Mouse (Mus musculus): ENCODE data around the gene Rnaseh1. TPM values are rescaled to one million over a fixed set of nuclear protein-coding genes. Genes with fewer than 3 reads are reported as not detected.

The Rnaseh1 gene
- polyA plus RNA-seq (2015; fragmentation: Nextera tagmentation; extraction: Ambion mirVana), result 17.2 and 18.1 TPM in 2 replicates

- Histone ChIP-seq H3K4me2 (replicated peaks; ENCODE audit: low read depth) (peak within 1 kb of the TSS; percentile 65), H3K36me3 (ENCODE audit: control insufficient read depth, insufficient read depth, low read length) (no peaks in the 10 kb centered on the region), H3K4me1 (replicated peaks; ENCODE audit: control insufficient read depth, insufficient read depth) (no peaks in the 10 kb centered on the region; the same call in 1 of the 2 replicates), H3K27me3 (ENCODE audit: control insufficient read depth, insufficient read depth, low read length) (no peaks in the 10 kb centered on the region), H3K27ac (replicated peaks) (peak within 1 kb of the TSS; percentile 61; the same call in 1 of the 2 replicates), H3K9me3 (ENCODE audit: control insufficient read depth, low read length) (no peaks in the 10 kb centered on the region), H3K4me3 (ENCODE audit: low read depth, low read length) (peak within 1 kb of the TSS; percentile 74), H3K9ac (ENCODE audit: low read length) (peak within 1 kb of the TSS; percentile 80)
- peak; percentile 97 for ATAC-seq (ENCODE audit: low FRiP score, low TSS enrichment)
- peak; percentile 94 for DNase-seq (ENCODE audit: low spot score)
- TF ChIP-seq CTCF (IDR thresholded peaks at IDR 0.05; ENCODE audit: low read depth), result no peak
- no peak for TF ChIP-seq EP300 (optimal IDR thresholded peaks at IDR 0.05)
- 2% methylated on average over 52 of the region's 52 CpGs for WGBS
Observed at GRCm38 (mm10) chr12:28649141-28650110, at the start of gene Rnaseh1. Gene Rnaseh1 (plus strand): TSS chr12:28649602.

- DNase-seq (ENCODE audit: low spot score), result no peak
- Histone ChIP-seq H3K4me2 (replicated peaks; ENCODE audit: low read depth) (no peak overlapping the region), H3K27ac (replicated peaks) (no peak overlapping the region), H3K4me1 (replicated peaks; ENCODE audit: control insufficient read depth, insufficient read depth) (no peaks in the 10 kb centered on the region), H3K36me3 (ENCODE audit: control insufficient read depth, insufficient read depth, low read length) (no peaks in the 10 kb centered on the region), H3K9me3 (ENCODE audit: control insufficient read depth, low read length) (no peaks in the 10 kb centered on the region), H3K4me3 (ENCODE audit: low read depth, low read length) (no peak overlapping the region), H3K27me3 (ENCODE audit: control insufficient read depth, insufficient read depth, low read length) (no peaks in the 10 kb centered on the region), H3K9ac (ENCODE audit: low read length) (no peak overlapping the region)
- WGBS, result 11% methylated on average over 4 of the region's 4 CpGs
- no peak for TF ChIP-seq CTCF (IDR thresholded peaks at IDR 0.05; ENCODE audit: low read depth)
- ATAC-seq (ENCODE audit: low FRiP score, low TSS enrichment), result no peak
Observed at GRCm38 (mm10) chr12:28602259-28602658, 47.1 kb upstream of the Rnaseh1 start.

DNA sequence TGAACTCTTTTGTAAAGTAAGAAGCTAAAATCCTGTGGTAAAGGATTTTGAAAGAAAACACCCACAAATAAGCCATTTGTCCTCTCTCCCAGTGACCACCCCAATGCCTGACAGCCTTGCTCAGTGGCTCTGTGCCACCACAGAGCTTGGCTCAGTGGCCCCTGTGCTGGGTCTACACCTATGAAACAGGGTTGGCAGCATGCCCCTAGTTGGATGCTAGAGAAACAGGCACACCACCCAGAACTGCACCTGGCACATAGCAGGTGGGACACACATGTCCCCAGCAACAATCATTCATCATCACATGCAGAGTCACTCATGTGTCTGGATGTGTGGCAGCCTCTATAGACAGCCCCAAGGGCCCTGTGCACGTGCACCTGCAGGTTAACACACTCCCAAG lies 45.9 kb upstream of the Rnaseh1 start:
- H3K9me3 ChIP-seq (ENCODE audit: control insufficient read depth, low read length), result no peaks in the 10 kb centered on the region
- ATAC-seq (ENCODE audit: low FRiP score, low TSS enrichment) (no peak), DNase-seq (ENCODE audit: low spot score) (no peak)
- TF ChIP-seq EP300 (optimal IDR thresholded peaks at IDR 0.05), result no peak
- no peak for TF ChIP-seq CTCF (IDR thresholded peaks at IDR 0.05; ENCODE audit: low read depth)
- no peak overlapping the region for H3K27ac ChIP-seq (replicated peaks)
- H3K9ac ChIP-seq (ENCODE audit: low read length), result no peak overlapping the region
- WGBS, result 63% methylated on average over 1 of the region's 1 CpGs
- no peaks in the 10 kb centered on the region for H3K27me3 ChIP-seq (ENCODE audit: control insufficient read depth, insufficient read depth, low read length)
- no peaks in the 10 kb centered on the region for H3K36me3 ChIP-seq (ENCODE audit: control insufficient read depth, insufficient read depth, low read length)
- H3K4me2 ChIP-seq (replicated peaks; ENCODE audit: low read depth), result no peak overlapping the region
- no peak overlapping the region for H3K4me3 ChIP-seq (ENCODE audit: low read depth, low read length)
- H3K4me1 ChIP-seq (replicated peaks; ENCODE audit: control insufficient read depth, insufficient read depth), result no peaks in the 10 kb centered on the region

DNA sequence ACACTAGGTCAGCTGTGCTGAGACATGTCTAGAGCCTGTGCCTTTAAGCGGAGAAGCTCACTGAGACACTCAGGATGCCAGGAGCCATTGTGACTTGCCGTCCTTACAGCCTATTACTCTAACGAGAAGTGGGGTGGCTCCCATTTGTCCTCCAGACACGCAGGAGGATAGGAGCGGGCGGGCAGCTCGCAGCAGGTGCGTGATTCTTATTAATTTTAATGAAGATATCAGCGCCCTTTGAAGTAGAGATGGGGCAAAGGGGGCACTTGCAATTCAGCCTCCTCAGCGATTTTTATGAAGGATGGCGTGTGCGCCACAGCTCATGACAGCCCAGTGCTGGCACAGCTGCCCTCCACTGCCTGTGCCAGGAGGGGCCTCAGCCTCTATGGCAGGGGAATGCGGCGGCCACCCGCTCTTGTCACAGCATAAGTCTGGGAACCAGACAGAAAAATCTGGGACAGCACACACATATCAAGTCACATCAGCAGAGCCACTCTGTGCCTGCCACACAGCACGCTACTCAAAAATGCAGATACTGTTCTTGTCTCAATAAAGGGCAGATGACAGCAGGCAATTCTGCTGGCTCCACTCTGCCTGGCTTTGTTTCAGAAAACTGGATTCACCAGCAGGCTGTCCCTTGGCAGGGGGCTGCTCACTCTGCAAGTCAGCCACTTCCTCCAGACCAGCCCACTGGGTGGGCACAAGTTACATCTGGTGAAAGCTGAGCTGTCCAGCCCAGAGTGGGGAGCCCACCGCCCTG lies 41.7 kb upstream of the Rnaseh1 start:
- no peaks in the 10 kb centered on the region for H3K36me3 ChIP-seq (ENCODE audit: control insufficient read depth, insufficient read depth, low read length)
- H3K4me1 ChIP-seq (replicated peaks; ENCODE audit: control insufficient read depth, insufficient read depth), result no peaks in the 10 kb centered on the region
- 62% methylated on average over 17 of the region's 17 CpGs for WGBS
- TF ChIP-seq CTCF (IDR thresholded peaks at IDR 0.05; ENCODE audit: low read depth), result no peak
- H3K4me3 ChIP-seq (ENCODE audit: low read depth, low read length), result no peak overlapping the region
- no peak overlapping the region for H3K9ac ChIP-seq (ENCODE audit: low read length)
- no peak for ATAC-seq (ENCODE audit: low FRiP score, low TSS enrichment)
- no peak overlapping the region for H3K27ac ChIP-seq (replicated peaks)
- no peak overlapping the region for H3K4me2 ChIP-seq (replicated peaks; ENCODE audit: low read depth)
- no peaks in the 10 kb centered on the region for H3K27me3 ChIP-seq (ENCODE audit: control insufficient read depth, insufficient read depth, low read length)
- DNase-seq (ENCODE audit: low spot score), result no peak
- H3K9me3 ChIP-seq (ENCODE audit: control insufficient read depth, low read length), result no peaks in the 10 kb centered on the region

GRCm38 (mm10) chr12:28612391-28612790 lies 37.0 kb upstream of the Rnaseh1 start:
- Histone ChIP-seq H3K27me3 (ENCODE audit: control insufficient read depth, insufficient read depth, low read length) (no peaks in the 10 kb centered on the region), H3K4me3 (ENCODE audit: low read depth, low read length) (no peak overlapping the region), H3K4me1 (replicated peaks; ENCODE audit: control insufficient read depth, insufficient read depth) (no peaks in the 10 kb centered on the region), H3K36me3 (ENCODE audit: control insufficient read depth, insufficient read depth, low read length) (no peaks in the 10 kb centered on the region), H3K4me2 (replicated peaks; ENCODE audit: low read depth) (no peak overlapping the region), H3K9me3 (ENCODE audit: control insufficient read depth, low read length) (no peaks in the 10 kb centered on the region), H3K27ac (replicated peaks) (no peak overlapping the region), H3K9ac (ENCODE audit: low read length) (no peak overlapping the region)
- 40% methylated on average over 6 of the region's 6 CpGs for WGBS
- DNase-seq (ENCODE audit: low spot score) (no peak), ATAC-seq (ENCODE audit: low FRiP score, low TSS enrichment) (no peak)
- TF ChIP-seq CTCF (IDR thresholded peaks at IDR 0.05; ENCODE audit: low read depth) (no peak), EP300 (optimal IDR thresholded peaks at IDR 0.05) (no peak)

Measured in stomach, postnatal 0 days (tissue).